Mouse (Mus musculus) left cerebral cortex, adult 2 months (tissue): ENCODE results near the gene Endou. TPM values are rescaled to one million over a fixed set of nuclear protein-coding genes. Genes with fewer than 3 reads are reported as not detected.
A peak's percentile ranks its signal among the peaks of the same experiment; 100 is the strongest.
"Not testable (repeated sequence)": the region's sequence is repeated elsewhere in the genome, so short reads cannot be mapped to it uniquely, and the experiment has no call there.

Experiments
- DNase-seq, 2 experiments: peaks; one replicate each; pipeline ENCODE4 v3.0.0; 2021 to 2022; ENCODE audit warnings: low spot score in 2 of 2, mixed read lengths in 1 of 2; ENCODE audit errors: extremely low spot score in 1 of 2
- H3K27ac ChIP-seq: fragments of 200-600 bp; 2 replicates; pipeline ENCODE4 v1.8.1; 2022
- H3K4me3 ChIP-seq: fragments of 200-600 bp; 2 replicates; pipeline ENCODE4 v1.8.1; 2022
- CTCF ChIP-seq: fragments of 200-600 bp; IDR thresholded peaks from 2 replicates; pipeline ENCODE4 v1.8.1; 2022; ENCODE audit warnings: antibody characterized with exemption, mild to moderate bottlenecking, moderate library complexity
- intact Hi-C: fragments of 180-260 bp; cut with DNase I; formaldehyde crosslinking; loops from one replicate; pipeline ENCODE4 v1.15.1; 2025
- total RNA-seq, 2 experiments: library from RNA; stranded (reverse); gene quantifications; 2 replicates each; pipeline ENCODE4 v1.2.3; 2021

Gene Endou
- total RNA-seq, 2 experiments from 2014 or later: 2.8 to 4.7 TPM

DNA sequence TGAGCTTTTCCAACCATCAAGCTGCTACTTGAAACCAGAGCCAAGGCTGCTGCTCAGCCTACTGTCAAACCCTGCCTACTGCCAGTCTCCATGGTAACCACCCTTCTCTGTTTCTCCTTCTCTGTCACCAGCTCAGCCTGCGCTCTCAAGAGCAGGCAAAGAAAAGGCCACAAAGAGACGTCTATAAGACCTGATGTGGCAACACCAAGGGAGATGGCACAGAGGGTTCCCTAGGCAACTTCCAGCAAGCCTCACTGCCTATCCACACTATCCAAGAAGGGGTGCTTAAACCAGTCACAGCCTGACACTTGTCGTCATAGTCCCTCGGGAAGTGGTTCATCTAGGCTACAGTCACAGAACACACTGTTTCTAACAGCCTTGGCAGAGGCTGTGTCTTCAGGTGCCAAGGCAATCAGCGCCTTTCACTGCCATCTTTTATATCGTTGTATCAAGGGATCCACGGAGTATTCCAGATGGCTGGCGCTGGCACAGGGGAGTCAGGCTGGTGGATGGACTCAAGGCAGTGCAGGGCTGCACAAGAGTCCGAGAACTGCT is 58.9 kb downstream of the Endou start:
- peak overlapping the region; percentile 85 for H3K27ac ChIP-seq
- peak; percentile 50 to 59 for DNase-seq
- H3K4me3 ChIP-seq: no peak overlapping the region
- no peak for TF ChIP-seq CTCF
- intact Hi-C loops: no loop called here

- intact Hi-C loops: no loop called here
- no peak for TF ChIP-seq CTCF
- no peak overlapping the region for H3K4me3 ChIP-seq
- no peak overlapping the region for H3K27ac ChIP-seq
- DNase-seq: no peak
These were observed 60.6 kb downstream of the Endou start for GRCm38 (mm10) chr15:97670554-97670953.

GRCm38 (mm10) chr15:97668158-97668877 is 62.8 kb downstream of the Endou start:
- DNase-seq, H3K4me3 ChIP-seq, H3K27ac ChIP-seq: not testable (repeated sequence)
- intact Hi-C loops: loop anchor here (5.0 kb wide), 1 partner anchor 109 kb away; the partner anchor contains the start of gene Slc48a1

DNA sequence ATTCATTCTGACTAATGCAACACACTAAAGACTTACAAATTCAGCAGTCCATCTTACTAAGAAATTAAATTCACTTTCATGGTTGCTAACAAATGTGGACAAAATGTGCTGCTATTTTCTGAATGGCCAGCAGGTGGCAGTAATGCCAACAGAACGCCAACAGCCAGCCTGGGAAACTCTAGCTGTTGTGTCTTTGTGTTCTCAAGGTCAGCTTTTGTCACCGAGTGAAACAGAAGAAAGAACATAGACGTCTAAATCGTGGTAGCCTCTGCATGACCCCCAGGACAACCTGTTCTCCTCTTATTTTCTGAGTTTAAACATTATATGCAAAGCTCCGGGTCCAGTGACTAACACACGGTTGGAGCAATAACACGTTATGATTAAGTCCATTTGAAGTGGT is 63.7 kb downstream of the Endou start:
- TF ChIP-seq CTCF: peak; percentile 89
- no peak overlapping the region for H3K27ac ChIP-seq
- intact Hi-C loops: loop anchor here (5.0 kb wide), 1 partner anchor 110 kb away; the partner anchor contains the start of gene Slc48a1
- H3K4me3 ChIP-seq: no peak overlapping the region
- peak; percentile 50 to 51 for DNase-seq

DNA sequence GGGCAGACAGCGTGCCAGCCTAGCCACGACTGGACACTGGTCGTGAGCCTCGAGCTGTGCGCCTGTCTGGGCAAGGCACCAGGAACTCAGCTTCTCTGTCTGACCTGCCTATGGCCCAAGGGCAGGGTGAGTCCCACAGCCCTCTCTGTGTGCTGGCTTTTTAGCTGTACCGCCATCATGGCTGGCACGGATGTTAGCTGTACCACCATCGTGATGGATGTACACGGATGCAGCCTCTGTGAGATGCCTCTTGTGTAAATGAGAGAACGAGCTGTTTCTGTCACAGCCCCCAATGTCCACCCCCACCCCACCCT is 64.7 kb downstream of the Endou start:
- H3K4me3 ChIP-seq: no peak overlapping the region
- intact Hi-C loops: loop anchor here (5.0 kb wide), 1 partner anchor 111 kb away; the partner anchor contains the start of gene Slc48a1
- no peak for DNase-seq
- no peak overlapping the region for H3K27ac ChIP-seq
- no peak for TF ChIP-seq CTCF

DNA sequence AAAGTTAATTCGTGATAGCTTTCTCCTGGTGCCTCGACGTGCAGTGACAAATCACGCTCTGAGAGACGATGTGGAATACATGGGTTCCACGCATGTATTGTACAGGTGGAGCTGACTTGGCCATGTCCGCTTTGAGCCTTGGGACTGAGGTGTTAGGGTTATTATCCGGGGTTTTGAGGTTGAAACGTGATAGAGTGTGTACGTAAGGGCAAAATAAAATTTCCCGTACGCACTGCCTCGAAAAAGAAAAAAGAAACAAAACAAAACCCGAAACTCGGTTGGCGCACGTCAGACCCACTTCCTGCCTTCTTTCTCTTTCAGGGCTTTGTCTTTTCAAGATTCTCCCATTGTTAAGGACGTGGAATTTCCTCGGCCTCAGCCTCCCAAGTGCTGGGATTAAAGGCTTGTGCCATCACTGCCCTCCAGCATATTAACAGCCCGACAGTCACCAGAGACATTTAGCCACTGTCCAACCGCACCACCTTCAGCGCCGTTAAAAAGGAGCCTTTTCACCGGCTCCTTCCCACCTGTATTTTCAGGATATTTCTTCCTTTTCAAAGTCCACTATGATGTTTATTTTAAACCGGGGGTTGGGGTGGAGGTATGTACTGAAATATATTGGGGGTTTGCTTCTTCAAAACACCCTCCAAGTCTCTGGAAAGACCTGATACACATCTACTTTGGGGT is 65.2 kb downstream of the Endou start:
- no peak for TF ChIP-seq CTCF
- Histone ChIP-seq H3K4me3 (no peak overlapping the region), H3K27ac (no peak overlapping the region)
- no peak for DNase-seq
- intact Hi-C loops: loop anchor here (5.0 kb wide), 1 partner anchor 111 kb away; the partner anchor contains the start of gene Slc48a1

DNA sequence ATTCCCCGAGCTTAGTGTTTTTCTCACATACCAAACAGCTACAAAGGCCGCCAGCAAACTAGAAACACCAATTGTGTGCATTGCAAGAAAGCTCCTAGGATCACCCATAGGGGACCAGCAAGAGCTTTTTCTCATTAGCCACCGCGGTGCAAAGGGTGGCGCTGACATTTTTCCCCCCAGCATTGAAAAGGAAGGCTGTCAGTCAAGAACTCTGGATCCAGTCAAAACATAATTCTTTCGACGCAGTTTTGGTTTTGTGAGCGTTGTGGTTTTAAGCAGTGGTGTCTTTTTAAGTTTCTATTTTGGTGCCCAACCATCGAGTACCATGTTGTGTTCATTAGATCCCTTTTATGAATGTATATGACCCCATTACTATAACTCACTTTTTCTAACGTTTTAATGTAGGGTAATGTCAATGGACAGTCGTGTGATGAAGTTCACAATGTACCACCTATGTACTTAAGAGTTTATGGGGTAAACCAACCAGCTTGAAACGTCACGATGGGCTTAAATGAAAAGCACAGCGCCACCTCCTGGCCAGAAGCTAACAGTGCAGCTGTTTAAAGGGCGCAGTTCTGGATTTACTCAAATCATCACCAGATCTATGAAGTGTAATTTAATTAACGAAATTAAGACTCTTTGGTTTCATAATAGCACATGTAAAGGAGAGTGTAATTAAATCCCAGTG is 66.0 kb downstream of the Endou start:
- H3K27ac ChIP-seq: no peak overlapping the region
- intact Hi-C loops: loop anchor here (1.0 to 5.0 kb wide), 3 partner anchors 112 to 470 kb away; partner anchors contain the start of genes Amigo2, Pced1b and Slc48a1
- DNase-seq: no peak
- no peak overlapping the region for H3K4me3 ChIP-seq
- TF ChIP-seq CTCF: peak; percentile 77

DNA sequence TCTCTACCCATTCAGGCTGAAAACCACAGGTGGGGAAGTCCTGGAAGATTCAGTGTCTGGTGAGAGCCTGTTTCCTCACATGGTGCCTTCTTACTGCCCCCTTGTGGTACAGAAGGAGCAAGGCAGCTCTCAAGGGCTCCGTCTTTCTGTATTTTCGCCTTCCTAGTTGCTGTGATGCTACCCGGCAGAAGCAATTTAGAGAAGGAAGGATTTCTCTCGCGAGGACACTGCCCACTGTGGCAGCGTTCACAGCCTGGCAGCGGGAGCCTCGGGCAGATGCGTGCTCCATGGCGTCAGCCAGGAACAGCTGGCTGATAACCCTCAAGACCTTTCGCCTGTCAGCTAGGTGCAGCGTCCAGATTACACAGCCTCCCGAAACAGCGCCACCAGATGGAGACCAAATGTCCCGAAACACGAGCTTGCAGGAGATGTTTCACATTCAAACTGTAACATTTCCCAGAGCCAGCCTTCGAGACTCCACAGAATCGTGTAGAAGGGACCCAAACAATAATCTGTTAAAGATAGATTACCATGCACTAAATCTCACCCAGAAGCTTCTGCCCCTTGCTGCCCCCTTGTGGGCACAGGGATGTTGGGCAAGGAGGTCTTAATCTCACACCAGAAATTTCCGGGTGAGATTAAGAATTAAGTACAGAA is 67.3 kb downstream of the Endou start:
- TF ChIP-seq CTCF: peak; percentile 72
- intact Hi-C loops: loop anchor here (1.0 to 5.0 kb wide), 2 partner anchors 417 to 469 kb away; partner anchors contain the start of genes Amigo2 and Pced1b
- Histone ChIP-seq H3K27ac (peak overlapping the region; percentile 82), H3K4me3 (peak overlapping the region; percentile 49)
- DNase-seq: peak; percentile 65 to 73

Other genes starting within 250 kb of the Endou start
- gene Rpap3, start 25.5 kb downstream of the Endou start, total RNA-seq: 10 to 100 TPM; 26.6 to 28.4 TPM
- gene Rapgef3, start 36.6 kb upstream of the Endou start, total RNA-seq: 10 to 100 TPM; 46.5 to 50.4 TPM
- gene Slc48a1, start 47.2 kb upstream of the Endou start, total RNA-seq: 100 to 1,000 TPM; 157 to 161 TPM
- 10 to 100 TPM; 38.4 to 41.6 TPM for gene Hdac7, start 113.2 kb upstream of the Endou start, total RNA-seq
- gene Vdr, start 179.3 kb upstream of the Endou start, total RNA-seq: under 1 TPM; 0.32 to 0.79 TPM
- gene Tmem106c, start 232.9 kb upstream of the Endou start, total RNA-seq: 10 to 100 TPM; 26.6 to 31.7 TPM